Mouse (Mus musculus) embryonic fibroblast, embryonic 13.5 days (primary cell): Measurements from ENCODE around the gene Mrpl53. TPM values are rescaled to one million over a fixed set of nuclear protein-coding genes. Genes with fewer than 3 reads are reported as not detected.

ENCODE experiments used
- H3K27ac ChIP-seq: 2 replicates; pipeline ENCODE4 v1.5.1; 2012; ENCODE audit warnings: low read length, control low read depth, inconsistent platforms; ENCODE audit not compliant: insufficient read depth
- H3K4me1 ChIP-seq: 2 replicates; pipeline ENCODE4 v1.6.1; 2011; ENCODE audit warnings: low read length; ENCODE audit not compliant: control insufficient read depth, insufficient read depth
- H3K4me3 ChIP-seq: 2 replicates; pipeline ENCODE4 v1.5.1; 2011; ENCODE audit warnings: mild to moderate bottlenecking, control low read depth, low read length; ENCODE audit not compliant: insufficient read depth
- CTCF ChIP-seq: IDR thresholded peaks from 2 replicates; pipeline ENCODE4 v1.5.1; 2011; ENCODE audit warnings: mild to moderate bottlenecking, control low read depth, low read length, moderate library complexity, borderline replicate concordance; ENCODE audit not compliant: insufficient read depth
- POLR2A ChIP-seq: IDR thresholded peaks from 2 replicates; pipeline ENCODE4 v1.6.1; 2011; ENCODE audit warnings: low read depth, mild to moderate bottlenecking, control low read depth, low read length, moderate library complexity
- polyA plus RNA-seq: library from polyadenylated mRNA; stranded (reverse); fragments of >200 nt; gene quantifications from 2 replicates; pipeline ENCODE4 v1.2.4, GENCODE M21; 2011; ENCODE audit warnings: low read depth; ENCODE audit not compliant: missing spikeins, insufficient read length

The Mrpl53 gene
- 41.9 and 42.7 TPM in 2 replicates for polyA plus RNA-seq

DNA sequence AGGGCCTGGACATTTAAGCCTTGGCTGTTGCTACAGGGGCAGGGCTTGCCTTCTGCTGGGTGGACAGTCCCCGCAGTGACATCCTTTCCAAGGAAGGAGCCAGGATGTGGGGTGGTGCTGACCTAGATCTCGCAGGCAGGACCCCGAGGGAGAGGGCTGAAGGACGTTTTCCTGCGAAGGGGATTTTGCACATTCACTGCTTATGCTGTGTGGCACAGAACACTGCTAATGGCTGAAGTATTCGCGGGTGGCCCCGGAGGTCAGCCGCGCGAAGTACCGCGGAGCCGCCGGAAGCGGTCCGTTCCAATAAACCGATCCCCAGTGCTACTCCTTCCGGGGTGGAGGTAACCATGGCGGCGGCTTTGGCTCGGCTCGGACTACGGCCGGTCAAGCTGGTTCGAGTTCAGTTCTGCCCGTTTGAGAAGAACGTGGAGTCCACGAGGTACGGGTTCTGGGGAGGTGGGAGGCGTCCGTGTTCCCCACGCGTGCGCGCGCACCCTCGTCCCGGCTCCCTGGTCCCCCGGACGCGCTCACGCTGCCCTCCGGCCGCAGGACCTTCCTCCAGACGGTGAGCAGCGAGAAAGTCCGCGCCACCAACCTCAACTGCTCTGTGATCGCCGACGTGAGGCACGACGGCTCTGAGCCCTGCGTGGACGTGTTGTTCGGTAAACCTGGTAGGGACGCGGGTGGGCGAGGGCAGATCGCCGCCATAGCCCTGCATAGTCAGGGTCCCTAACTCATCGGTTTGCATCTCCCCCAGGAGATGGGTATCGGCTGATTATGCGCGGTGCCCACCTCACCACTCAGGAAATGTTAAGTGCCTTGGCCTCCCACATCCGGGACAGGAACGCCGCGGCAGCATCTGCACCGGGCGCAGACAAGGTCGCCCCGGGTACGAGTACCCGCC, at the start of gene Mrpl53:
Gene Mrpl53 (plus strand): TSS at position 279 of the 907 bp plus-strand sequence.
- no peaks in the 10 kb centered on the region for H3K4me1 ChIP-seq
- H3K4me3 ChIP-seq, result peak within 1 kb of the TSS; percentile 62
- TF ChIP-seq POLR2A, result peak; percentile 74
- TF ChIP-seq CTCF, result no peak
- peak within 1 kb of the TSS; percentile 56 for H3K27ac ChIP-seq

- Histone ChIP-seq H3K4me3 (no peak overlapping the region), H3K4me1 (no peaks in the 10 kb centered on the region), H3K27ac (no peak overlapping the region)
- TF ChIP-seq CTCF (no peak), POLR2A (no peak)
Measured at GRCm38 (mm10) chr6:83065995-83066394, 42.8 kb upstream of the Mrpl53 start.

GRCm38 (mm10) chr6:83066441-83066840, 42.4 kb upstream of the Mrpl53 start:
- TF ChIP-seq CTCF (no peak), POLR2A (no peak)
- Histone ChIP-seq H3K4me3 (no peak overlapping the region), H3K27ac (no peak overlapping the region), H3K4me1 (no peaks in the 10 kb centered on the region)

- no peaks in the 10 kb centered on the region for H3K4me1 ChIP-seq
- TF ChIP-seq CTCF (no peak), POLR2A (no peak)
- H3K4me3 ChIP-seq, result no peak overlapping the region
Measured at GRCm38 (mm10) chr6:83068221-83068620, 40.6 kb upstream of the Mrpl53 start.

GRCm38 (mm10) chr6:83068706-83069487, 39.9 kb upstream of the Mrpl53 start:
- Histone ChIP-seq H3K4me1 (no peaks in the 10 kb centered on the region), H3K4me3 (no peak overlapping the region), H3K27ac (no peak overlapping the region)
- no peak for TF ChIP-seq CTCF
- TF ChIP-seq POLR2A, result no peak

More at GRCm38 (mm10) chr6:83068221-83068620, 40.6 kb upstream of the Mrpl53 start:
- H3K27ac ChIP-seq, result no peak overlapping the region

GRCm38 (mm10) chr6:83069488-83070246, 39.2 kb upstream of the Mrpl53 start:
- H3K4me1 ChIP-seq, result no peaks in the 10 kb centered on the region
- TF ChIP-seq CTCF (no peak), POLR2A (no peak)
- H3K4me3 ChIP-seq, result no peak overlapping the region
- no peak overlapping the region for H3K27ac ChIP-seq

GRCm38 (mm10) chr6:83070247-83070310, 38.8 kb upstream of the Mrpl53 start, which contains the start of gene Tlx2:
TSS of gene Tlx2 (minus strand) at chr6:83070293.
- TF ChIP-seq CTCF (no peak), POLR2A (no peak)
- H3K27ac ChIP-seq, result no peak within 1 kb of the TSS
- no peak within 1 kb of the TSS for H3K4me3 ChIP-seq
- no peaks in the 10 kb centered on the region for H3K4me1 ChIP-seq

DNA sequence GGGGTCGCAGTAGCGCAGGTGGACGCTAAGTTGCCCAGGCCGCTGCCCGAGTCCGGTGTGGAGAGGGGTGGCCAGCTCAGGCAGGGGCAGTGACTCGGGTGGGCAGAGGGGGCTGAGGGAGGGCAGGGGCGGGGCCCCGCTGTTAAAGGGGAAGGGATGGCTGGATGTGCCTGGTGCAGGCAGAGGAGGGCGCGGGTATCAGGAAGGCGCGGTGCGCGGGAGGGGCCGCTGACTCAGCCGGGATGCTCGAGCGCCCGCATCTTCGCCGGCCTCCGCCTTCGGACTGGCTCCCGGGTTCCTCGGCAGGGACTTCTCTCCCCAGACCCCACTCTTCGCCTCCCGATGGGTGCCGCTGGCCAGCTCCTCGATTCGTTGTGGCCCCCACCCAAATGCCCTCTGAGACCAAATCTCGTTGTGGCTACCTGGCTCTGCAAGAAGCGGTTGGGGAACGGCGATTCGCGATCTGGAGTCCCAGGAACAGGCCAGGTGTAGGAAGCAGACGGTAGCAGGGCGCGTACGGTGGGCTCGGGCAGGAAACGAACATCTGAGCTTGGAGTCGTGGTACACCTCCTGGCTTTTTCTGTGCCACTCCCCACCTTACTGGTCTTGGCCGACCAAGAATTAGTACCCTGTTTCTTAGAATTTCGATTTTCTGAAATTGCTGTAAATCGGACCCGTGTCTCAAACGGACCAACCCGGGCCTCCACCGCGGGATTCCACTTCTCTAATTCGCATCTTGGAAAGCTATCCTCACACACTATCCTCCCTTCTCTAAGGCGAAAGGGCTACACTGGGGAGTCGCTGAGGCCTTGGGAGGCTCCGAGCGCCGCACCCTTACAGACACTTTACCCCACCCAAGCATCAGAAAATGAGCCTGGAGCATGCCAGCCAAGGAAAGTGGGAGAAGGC, 38.3 kb upstream of the Mrpl53 start:
- H3K27ac ChIP-seq, result no peak overlapping the region
- H3K4me1 ChIP-seq, result no peaks in the 10 kb centered on the region
- H3K4me3 ChIP-seq, result no peak overlapping the region
- TF ChIP-seq CTCF (no peak), POLR2A (no peak)

GRCm38 (mm10) chr6:83071220-83071619, 37.6 kb upstream of the Mrpl53 start:
- no peak overlapping the region for H3K27ac ChIP-seq
- no peak overlapping the region for H3K4me3 ChIP-seq
- TF ChIP-seq CTCF (no peak), POLR2A (no peak)
- no peaks in the 10 kb centered on the region for H3K4me1 ChIP-seq
